Mouse (Mus musculus): ENCODE measurements around the gene Gm17655. TPM values are rescaled to one million over a fixed set of nuclear protein-coding genes. Genes with fewer than 3 reads are reported as not detected.

Gm17655 gene
- polyA plus RNA-seq, 1 experiment from 2014 or later, result 3.0 TPM

GRCm38 (mm10) chr5:110103901-110104615 is 31.7 kb upstream of the Gm17655 start:
- no peak for ATAC-seq (replicated peaks; ENCODE audit: low FRiP score, low TSS enrichment, low read depth)
- Histone ChIP-seq H3K36me3 (ENCODE audit: control insufficient read depth, insufficient read depth, low read length) (peaks cover 37% of the 10 kb centered on the region), H3K4me2 (ENCODE audit: low read length) (no peak overlapping the region), H3K27ac (ENCODE audit: low read depth) (no peak overlapping the region), H3K4me3 (ENCODE audit: low read depth, low read length) (no peak overlapping the region), H3K27me3 (replicated peaks; ENCODE audit: control insufficient read depth, insufficient read depth, low read length) (no peaks in the 10 kb centered on the region; the same call in 1 of the 2 replicates), H3K4me1 (replicated peaks; ENCODE audit: control insufficient read depth, insufficient read depth, low read length) (peaks cover 14% of the 10 kb centered on the region), H3K9ac (ENCODE audit: low read length) (no peak overlapping the region), H3K9me3 (ENCODE audit: control insufficient read depth, low read length) (no peaks in the 10 kb centered on the region)
- 96% methylated on average over 27 of the region's 27 CpGs for WGBS
- DNase-seq (ENCODE audit: low spot score), result no peak

GRCm38 (mm10) chr5:110102853-110103625 is 30.7 kb upstream of the Gm17655 start:
- no peak overlapping the region for H3K4me3 ChIP-seq (ENCODE audit: low read depth, low read length)
- ATAC-seq (replicated peaks; ENCODE audit: low FRiP score, low TSS enrichment, low read depth) (no peak), DNase-seq (ENCODE audit: low spot score) (no peak)
- peaks cover 14% of the 10 kb centered on the region for H3K4me1 ChIP-seq (replicated peaks; ENCODE audit: control insufficient read depth, insufficient read depth, low read length)
- no peak overlapping the region for H3K9ac ChIP-seq (ENCODE audit: low read length)
- peaks cover 37% of the 10 kb centered on the region for H3K36me3 ChIP-seq (ENCODE audit: control insufficient read depth, insufficient read depth, low read length)
- H3K27me3 ChIP-seq (replicated peaks; ENCODE audit: control insufficient read depth, insufficient read depth, low read length), result no peaks in the 10 kb centered on the region; the same call in 1 of the 2 replicates
- H3K9me3 ChIP-seq (ENCODE audit: control insufficient read depth, low read length), result no peaks in the 10 kb centered on the region
- H3K27ac ChIP-seq (ENCODE audit: low read depth), result no peak overlapping the region
- H3K4me2 ChIP-seq (ENCODE audit: low read length), result no peak overlapping the region
- 95% methylated on average over 19 of the region's 19 CpGs for WGBS

GRCm38 (mm10) chr5:110102429-110102828 is 30.1 kb upstream of the Gm17655 start:
- ATAC-seq (replicated peaks; ENCODE audit: low FRiP score, low TSS enrichment, low read depth) (no peak), DNase-seq (ENCODE audit: low spot score) (no peak)
- Histone ChIP-seq H3K4me3 (ENCODE audit: low read depth, low read length) (no peak overlapping the region), H3K4me1 (replicated peaks; ENCODE audit: control insufficient read depth, insufficient read depth, low read length) (peaks cover 14% of the 10 kb centered on the region), H3K4me2 (ENCODE audit: low read length) (peak overlapping the region; percentile 59; the same call in 1 of the 2 replicates), H3K9me3 (ENCODE audit: control insufficient read depth, low read length) (no peaks in the 10 kb centered on the region), H3K36me3 (ENCODE audit: control insufficient read depth, insufficient read depth, low read length) (peaks cover 37% of the 10 kb centered on the region), H3K9ac (ENCODE audit: low read length) (no peak overlapping the region), H3K27ac (ENCODE audit: low read depth) (no peak overlapping the region), H3K27me3 (replicated peaks; ENCODE audit: control insufficient read depth, insufficient read depth, low read length) (no peaks in the 10 kb centered on the region; the same call in 1 of the 2 replicates)
- 86% methylated on average over 13 of the region's 13 CpGs for WGBS

GRCm38 (mm10) chr5:110101716-110102347 is 29.5 kb upstream of the Gm17655 start:
- ATAC-seq (replicated peaks; ENCODE audit: low FRiP score, low TSS enrichment, low read depth) (peak; percentile 32), DNase-seq (ENCODE audit: low spot score) (no peak)
- peaks cover 13% of the 10 kb centered on the region for H3K4me1 ChIP-seq (replicated peaks; ENCODE audit: control insufficient read depth, insufficient read depth, low read length)
- H3K9ac ChIP-seq (ENCODE audit: low read length), result no peak overlapping the region
- H3K4me3 ChIP-seq (ENCODE audit: low read depth, low read length), result peak overlapping the region; percentile 24
- 16% methylated on average over 33 of the region's 34 CpGs for WGBS
- peak overlapping the region; percentile 59 for H3K4me2 ChIP-seq (ENCODE audit: low read length)
- H3K9me3 ChIP-seq (ENCODE audit: control insufficient read depth, low read length), result no peaks in the 10 kb centered on the region
- H3K36me3 ChIP-seq (ENCODE audit: control insufficient read depth, insufficient read depth, low read length), result peaks cover 37% of the 10 kb centered on the region
- no peaks in the 10 kb centered on the region; the same call in 1 of the 2 replicates for H3K27me3 ChIP-seq (replicated peaks; ENCODE audit: control insufficient read depth, insufficient read depth, low read length)
- H3K27ac ChIP-seq (ENCODE audit: low read depth), result no peak overlapping the region

- H3K9ac ChIP-seq (ENCODE audit: low read length), result no peak overlapping the region
- WGBS, result 2% methylated on average over 35 of the region's 37 CpGs
- H3K9me3 ChIP-seq (ENCODE audit: control insufficient read depth, low read length), result no peaks in the 10 kb centered on the region
- H3K4me3 ChIP-seq (ENCODE audit: low read depth, low read length), result peak overlapping the region; percentile 24
- ATAC-seq (replicated peaks; ENCODE audit: low FRiP score, low TSS enrichment, low read depth) (peak; percentile 11; the same call in 1 of the 2 replicates), DNase-seq (ENCODE audit: low spot score) (no peak)
- peak overlapping the region; percentile 59 for H3K4me2 ChIP-seq (ENCODE audit: low read length)
- H3K27ac ChIP-seq (ENCODE audit: low read depth), result no peak overlapping the region
- peaks cover 6% of the 10 kb centered on the region; the same call in 1 of the 2 replicates for H3K4me1 ChIP-seq (replicated peaks; ENCODE audit: control insufficient read depth, insufficient read depth, low read length)
- H3K36me3 ChIP-seq (ENCODE audit: control insufficient read depth, insufficient read depth, low read length), result peaks cover 33% of the 10 kb centered on the region
- H3K27me3 ChIP-seq (replicated peaks; ENCODE audit: control insufficient read depth, insufficient read depth, low read length), result no peaks in the 10 kb centered on the region; the same call in 1 of the 2 replicates
Observed at GRCm38 (mm10) chr5:110100921-110101631, 28.8 kb upstream of the Gm17655 start.

GRCm38 (mm10) chr5:110099656-110100580 is 27.6 kb upstream of the Gm17655 start, which contains the start of gene Plcxd1:
Plcxd1 (plus strand) TSS chr5:110099969.
- Histone ChIP-seq H3K4me1 (replicated peaks; ENCODE audit: control insufficient read depth, insufficient read depth, low read length) (peaks cover 6% of the 10 kb centered on the region; the same call in 1 of the 2 replicates), H3K9ac (ENCODE audit: low read length) (no peak within 1 kb of the TSS), H3K36me3 (ENCODE audit: control insufficient read depth, insufficient read depth, low read length) (peaks cover 21% of the 10 kb centered on the region), H3K27me3 (replicated peaks; ENCODE audit: control insufficient read depth, insufficient read depth, low read length) (no peaks in the 10 kb centered on the region; the same call in 1 of the 2 replicates), H3K9me3 (ENCODE audit: control insufficient read depth, low read length) (no peaks in the 10 kb centered on the region), H3K4me2 (ENCODE audit: low read length) (peak within 1 kb of the TSS; percentile 59), H3K27ac (ENCODE audit: low read depth) (no peak within 1 kb of the TSS), H3K4me3 (ENCODE audit: low read depth, low read length) (no peak within 1 kb of the TSS; the same call in 1 of the 2 replicates)
- peak; percentile 24 for ATAC-seq (replicated peaks; ENCODE audit: low FRiP score, low TSS enrichment, low read depth)
- no peak for DNase-seq (ENCODE audit: low spot score)
- WGBS, result 10% methylated on average over 25 of the region's 25 CpGs

- H3K4me2 ChIP-seq (ENCODE audit: low read length), result no peak overlapping the region
- H3K9me3 ChIP-seq (ENCODE audit: control insufficient read depth, low read length), result no peaks in the 10 kb centered on the region
- H3K27me3 ChIP-seq (replicated peaks; ENCODE audit: control insufficient read depth, insufficient read depth, low read length), result no peaks in the 10 kb centered on the region; the same call in 1 of the 2 replicates
- H3K36me3 ChIP-seq (ENCODE audit: control insufficient read depth, insufficient read depth, low read length), result peaks cover 12% of the 10 kb centered on the region
- no peak overlapping the region for H3K4me3 ChIP-seq (ENCODE audit: low read depth, low read length)
- DNase-seq (ENCODE audit: low spot score) (no peak), ATAC-seq (replicated peaks; ENCODE audit: low FRiP score, low TSS enrichment, low read depth) (no peak)
- peaks cover 6% of the 10 kb centered on the region; the same call in 1 of the 2 replicates for H3K4me1 ChIP-seq (replicated peaks; ENCODE audit: control insufficient read depth, insufficient read depth, low read length)
- H3K9ac ChIP-seq (ENCODE audit: low read length), result no peak overlapping the region
- WGBS, result 40% methylated on average over 1 of the region's 1 CpGs
- no peak overlapping the region for H3K27ac ChIP-seq (ENCODE audit: low read depth)
Observed at GRCm38 (mm10) chr5:110098991-110099477, 26.7 kb upstream of the Gm17655 start.

All from intestine, embryonic 14.5 days (tissue).